Mouse (Mus musculus) megakaryocyte, embryonic 14.5 days (primary cell): ENCODE results near the gene Ttyh1. TPM values are rescaled to one million over a fixed set of nuclear protein-coding genes. Genes with fewer than 3 reads are reported as not detected.

Experiments used
- H3K27me3 ChIP-seq: replicated peaks from 2 replicates; pipeline ENCODE3; 2012; ENCODE audit warnings: inconsistent platforms
- H3K36me3 ChIP-seq: replicated peaks from 2 replicates; pipeline ENCODE3; 2012; ENCODE audit warnings: low read length, inconsistent platforms, mixed read lengths
- H3K4me1 ChIP-seq: 2 replicates; pipeline ENCODE4 v1.6.1; 2012; ENCODE audit warnings: inconsistent platforms
- H3K4me3 ChIP-seq: replicated peaks from 2 replicates; pipeline ENCODE3; 2012; ENCODE audit warnings: moderate library complexity, mild to moderate bottlenecking, inconsistent platforms
- H3K9me3 ChIP-seq: 2 replicates; pipeline ENCODE4 v1.6.1; 2012; ENCODE audit warnings: inconsistent platforms
- FLI1 ChIP-seq: IDR thresholded peaks from 2 replicates; pipeline ENCODE4 v1.6.1; 2012; ENCODE audit warnings: low read length, inconsistent platforms, mixed read lengths
- GATA1 ChIP-seq: IDR thresholded peaks from 3 replicates; pipeline ENCODE4 v1.6.1; 2012; ENCODE audit warnings: mixed read lengths, low read length, inconsistent platforms, borderline replicate concordance
- polyA plus RNA-seq: library from polyadenylated mRNA; stranded (reverse); fragments of >175 nt; gene quantifications from 2 replicates; pipeline ENCODE4 v1.2.3, GENCODE M21; 2012; ENCODE audit warnings: low replicate concordance; ENCODE audit not compliant: insufficient read depth

Gene Ttyh1
- polyA plus RNA-seq, 1 experiment = not detected

GRCm38 (mm10) chr7:4141648-4142325, 22.6 kb downstream of the Ttyh1 start:
- TF ChIP-seq FLI1 (no peak), GATA1 (no peak)
- Histone ChIP-seq H3K4me1 (peaks cover 63% of the 10 kb centered on the region), H3K27me3 (no peaks in the 10 kb centered on the region), H3K4me3 (no peak overlapping the region), H3K9me3 (no peaks in the 10 kb centered on the region), H3K36me3 (peaks cover 92% of the 10 kb centered on the region)

DNA sequence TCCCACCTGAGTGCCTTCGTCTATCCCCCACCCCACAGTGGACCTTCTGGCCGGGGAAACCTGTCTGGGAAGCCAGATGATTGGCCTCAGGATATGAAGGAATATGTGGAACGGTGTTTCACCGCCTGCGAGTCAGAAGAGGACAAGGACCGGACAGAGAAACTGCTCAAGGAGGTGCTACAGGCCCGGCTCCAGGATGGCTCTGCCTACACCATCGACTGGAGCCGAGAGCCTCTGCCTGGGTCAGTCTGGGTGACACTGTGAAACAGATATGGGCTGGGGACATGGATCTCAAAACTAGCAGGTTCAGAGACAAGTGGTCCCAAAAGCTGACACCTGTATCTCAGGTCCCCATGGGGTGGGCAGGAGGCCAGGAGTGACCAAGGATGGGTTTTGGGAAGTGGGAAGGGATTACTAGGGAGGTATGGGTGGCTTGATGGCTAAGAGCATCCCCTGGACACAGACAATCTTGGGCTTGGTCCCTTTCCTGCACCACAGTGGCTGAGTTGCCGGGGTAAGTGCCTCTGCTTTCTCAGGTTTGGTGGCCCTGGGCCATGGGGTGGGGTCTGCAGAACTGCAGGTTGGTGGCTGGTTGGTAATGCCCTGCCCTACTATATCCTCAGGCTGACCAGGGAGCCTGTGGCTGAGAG, 23.7 kb downstream of the Ttyh1 start:
- H3K36me3 ChIP-seq = peaks cover 100% of the 10 kb centered on the region
- no peaks in the 10 kb centered on the region for H3K9me3 ChIP-seq
- H3K4me1 ChIP-seq = peaks cover 69% of the 10 kb centered on the region
- H3K27me3 ChIP-seq = no peaks in the 10 kb centered on the region
- TF ChIP-seq FLI1 = no peak
- TF ChIP-seq GATA1 = no peak
- H3K4me3 ChIP-seq = no peak overlapping the region

DNA sequence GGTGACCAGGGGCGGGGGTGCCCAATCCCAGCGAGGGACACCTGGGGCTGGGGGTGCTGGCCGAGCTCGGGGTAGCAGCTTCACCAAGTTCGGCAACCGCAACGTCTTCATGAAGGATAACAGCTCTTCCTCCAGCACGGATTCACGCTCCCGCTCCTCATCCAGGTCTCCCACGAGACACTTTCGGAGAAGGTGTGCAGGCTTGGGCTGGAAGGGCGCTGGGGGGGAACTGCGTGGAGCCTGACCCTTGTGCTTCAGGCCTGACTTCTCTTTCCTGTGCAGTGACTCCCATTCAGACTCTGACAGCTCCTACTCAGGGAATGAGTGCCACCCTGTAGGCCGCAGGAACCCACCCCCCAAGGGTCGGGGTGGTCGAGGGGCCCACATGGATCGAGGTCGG, 24.3 kb downstream of the Ttyh1 start:
- H3K36me3 ChIP-seq = peaks cover 100% of the 10 kb centered on the region
- H3K4me1 ChIP-seq = peaks cover 69% of the 10 kb centered on the region
- no peak overlapping the region for H3K4me3 ChIP-seq
- TF ChIP-seq FLI1 = no peak
- TF ChIP-seq GATA1 = no peak
- no peaks in the 10 kb centered on the region for H3K9me3 ChIP-seq
- H3K27me3 ChIP-seq = no peaks in the 10 kb centered on the region

DNA sequence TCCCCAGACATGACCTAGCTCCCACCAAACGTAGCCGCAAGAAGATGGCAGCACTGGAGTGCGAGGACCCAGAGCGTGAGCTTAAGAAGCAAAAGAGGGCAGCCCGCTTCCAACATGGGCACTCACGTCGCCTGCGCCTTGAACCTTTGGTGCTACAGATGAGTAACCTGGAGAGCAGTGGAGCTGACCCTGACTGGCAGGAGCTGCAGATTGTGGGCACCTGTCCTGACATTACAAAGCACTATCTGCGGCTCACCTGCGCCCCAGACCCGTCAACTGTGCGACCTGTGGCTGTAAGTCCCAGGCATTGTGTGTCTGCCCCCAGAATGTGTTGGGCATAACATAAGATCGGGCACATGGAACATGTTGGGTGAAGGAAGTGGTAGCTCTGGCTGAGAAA, 24.8 kb downstream of the Ttyh1 start:
- TF ChIP-seq FLI1 (no peak), GATA1 (no peak)
- peak overlapping the region; percentile 28 for H3K4me3 ChIP-seq
- peaks cover 69% of the 10 kb centered on the region for H3K4me1 ChIP-seq
- H3K27me3 ChIP-seq = no peaks in the 10 kb centered on the region
- H3K9me3 ChIP-seq = no peaks in the 10 kb centered on the region
- peaks cover 97% of the 10 kb centered on the region for H3K36me3 ChIP-seq

DNA sequence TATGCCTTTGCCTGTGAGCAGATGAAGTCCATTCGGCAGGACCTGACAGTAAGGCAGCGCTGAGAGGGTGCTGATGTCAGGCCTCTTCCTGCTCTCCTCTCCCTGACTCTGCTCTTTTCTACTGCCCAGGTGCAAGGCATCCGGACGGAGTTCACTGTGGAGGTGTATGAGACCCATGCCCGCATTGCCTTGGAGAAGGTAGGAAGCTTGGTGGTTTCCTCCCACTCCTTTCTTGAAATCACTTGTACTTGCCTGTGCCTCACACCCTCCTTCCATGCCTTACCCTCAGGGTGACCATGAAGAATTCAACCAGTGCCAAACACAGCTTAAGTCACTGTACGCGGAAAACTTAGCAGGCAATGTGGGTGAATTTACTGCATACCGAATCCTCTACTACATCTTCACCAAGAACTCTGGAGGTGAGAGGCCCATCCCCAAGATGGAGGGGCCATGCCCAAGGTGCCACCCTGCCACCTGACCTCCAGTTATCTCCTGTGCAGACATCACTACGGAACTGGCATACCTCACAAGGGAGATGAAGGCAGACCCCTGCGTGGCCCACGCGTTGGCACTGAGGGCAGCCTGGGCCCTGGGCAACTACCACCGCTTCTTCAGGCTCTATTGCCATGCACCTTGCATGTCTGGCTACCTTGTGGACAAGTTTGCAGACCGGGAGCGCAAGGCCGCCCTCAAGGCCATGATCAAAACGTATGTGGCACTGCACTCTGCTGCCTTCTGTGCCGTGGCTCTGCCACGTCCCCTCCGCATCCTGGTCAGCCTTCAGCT, 25.8 kb downstream of the Ttyh1 start:
- H3K9me3 ChIP-seq = no peaks in the 10 kb centered on the region
- H3K4me1 ChIP-seq = peaks cover 63% of the 10 kb centered on the region
- no peak for TF ChIP-seq FLI1
- no peak for TF ChIP-seq GATA1
- H3K4me3 ChIP-seq = no peak overlapping the region
- peaks cover 88% of the 10 kb centered on the region for H3K36me3 ChIP-seq
- no peaks in the 10 kb centered on the region for H3K27me3 ChIP-seq

GRCm38 (mm10) chr7:4145552-4146190, 26.5 kb downstream of the Ttyh1 start:
- Histone ChIP-seq H3K9me3 (no peaks in the 10 kb centered on the region), H3K36me3 (peaks cover 86% of the 10 kb centered on the region), H3K4me3 (no peak overlapping the region), H3K27me3 (no peaks in the 10 kb centered on the region), H3K4me1 (peaks cover 68% of the 10 kb centered on the region)
- TF ChIP-seq FLI1 (no peak), GATA1 (no peak)

DNA sequence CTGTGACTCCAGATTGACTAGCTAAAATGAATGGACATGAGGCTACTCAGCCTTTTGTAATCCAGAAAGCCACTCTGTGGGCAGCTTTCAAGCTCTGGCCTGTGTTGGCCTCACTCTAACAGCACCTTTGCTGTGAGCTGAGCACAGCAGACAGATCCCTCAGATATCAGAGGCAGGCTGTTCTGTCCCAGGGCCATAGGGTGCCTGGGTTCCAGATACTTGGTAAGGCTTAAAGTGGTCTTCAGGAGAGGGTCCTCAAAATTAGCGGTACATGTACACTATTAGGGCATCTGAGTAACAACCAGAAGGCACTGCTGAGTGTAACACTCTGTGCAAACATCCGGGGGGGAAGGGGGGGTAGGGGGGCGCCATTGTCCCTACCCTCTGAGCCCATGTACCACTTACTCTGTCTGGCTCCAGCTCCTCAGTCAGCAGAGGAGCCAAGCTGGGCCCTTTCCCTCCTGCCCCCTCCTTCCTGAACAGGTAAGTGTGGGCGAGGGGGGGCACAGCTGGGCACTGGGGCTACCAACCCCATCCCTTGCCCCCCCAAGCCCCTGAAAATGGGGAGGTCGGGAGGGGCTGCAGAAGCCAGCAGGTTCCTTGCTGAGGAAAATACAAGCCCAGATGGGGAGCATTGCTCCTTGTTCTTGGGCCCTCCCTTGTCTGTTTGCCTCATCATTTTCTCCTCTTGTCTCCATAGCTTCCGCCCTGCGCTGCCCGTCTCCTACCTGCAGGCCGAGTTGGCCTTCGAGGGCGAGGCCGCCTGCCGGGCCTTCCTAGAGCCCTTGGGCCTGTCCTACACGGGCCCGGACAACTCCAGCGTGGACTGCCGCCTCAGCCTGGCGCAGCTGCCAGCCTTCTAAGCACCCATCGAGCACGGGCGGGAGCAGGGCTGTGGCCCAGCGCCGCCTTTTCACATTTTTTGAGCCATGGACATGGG, 27.3 kb downstream of the Ttyh1 start:
- H3K27me3 ChIP-seq = peaks cover 5% of the 10 kb centered on the region
- no peak overlapping the region for H3K4me3 ChIP-seq
- peaks cover 74% of the 10 kb centered on the region for H3K4me1 ChIP-seq
- H3K9me3 ChIP-seq = no peaks in the 10 kb centered on the region
- peaks cover 86% of the 10 kb centered on the region for H3K36me3 ChIP-seq
- TF ChIP-seq GATA1 = no peak
- no peak for TF ChIP-seq FLI1

DNA sequence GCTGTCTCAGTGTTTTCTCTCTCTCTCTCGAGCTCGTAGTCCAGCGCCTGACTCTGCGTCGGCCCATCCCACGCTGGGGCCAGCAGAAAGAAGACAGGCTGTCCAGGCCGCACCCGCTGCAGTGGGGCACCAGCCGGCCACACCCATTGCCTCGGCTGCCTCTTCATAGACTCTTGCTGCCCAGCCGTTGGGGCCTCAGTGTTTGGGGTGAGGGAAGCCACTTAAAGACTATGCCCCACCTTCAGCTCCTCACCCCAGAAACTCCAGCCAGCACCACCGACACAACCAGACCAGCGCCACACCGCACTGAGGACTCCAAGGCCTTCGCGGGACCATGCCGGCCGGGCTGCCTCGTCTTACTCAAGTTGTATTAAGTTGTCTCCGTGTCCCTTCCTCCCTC, 28.2 kb downstream of the Ttyh1 start:
- peaks cover 84% of the 10 kb centered on the region for H3K36me3 ChIP-seq
- H3K4me3 ChIP-seq = peak overlapping the region; percentile 82
- peaks cover 78% of the 10 kb centered on the region for H3K4me1 ChIP-seq
- no peaks in the 10 kb centered on the region for H3K9me3 ChIP-seq
- peaks cover 6% of the 10 kb centered on the region for H3K27me3 ChIP-seq
- TF ChIP-seq FLI1 = no peak
- TF ChIP-seq GATA1 = no peak

DNA sequence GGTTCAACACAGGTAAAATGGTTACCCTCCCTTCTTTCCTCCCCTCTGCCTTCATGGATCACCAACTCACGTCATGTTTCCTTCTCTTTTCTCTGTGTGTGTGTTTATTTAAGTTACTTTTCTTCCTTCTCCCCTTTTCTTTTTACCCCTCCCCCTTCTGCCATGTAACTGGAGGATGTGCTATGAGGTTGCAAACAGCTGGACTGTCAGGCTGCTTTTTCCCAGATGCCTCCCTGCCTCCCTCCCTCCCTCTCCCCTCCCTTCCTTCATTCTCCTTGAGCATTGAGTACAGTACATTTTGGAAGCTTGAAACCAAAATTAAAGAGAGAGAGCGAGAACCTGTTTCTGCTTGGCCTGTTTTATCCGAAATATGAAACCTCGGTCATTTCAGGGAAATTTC, 28.6 kb downstream of the Ttyh1 start:
- Histone ChIP-seq H3K27me3 (peaks cover 6% of the 10 kb centered on the region), H3K4me3 (peak overlapping the region; percentile 97), H3K36me3 (peaks cover 80% of the 10 kb centered on the region), H3K4me1 (peaks cover 82% of the 10 kb centered on the region), H3K9me3 (no peaks in the 10 kb centered on the region)
- no peak for TF ChIP-seq FLI1
- TF ChIP-seq GATA1 = no peak
